Mouse (Mus musculus): ENCODE measurements around the gene Car5b. TPM values are rescaled to one million over a fixed set of nuclear protein-coding genes. Genes with fewer than 3 reads are reported as not detected.
A peak's percentile ranks its signal among the peaks of the same experiment; 100 is the strongest.

Car5b gene
- polyA plus RNA-seq, 1 experiment from 2014 or later: 0.67 TPM

DNA sequence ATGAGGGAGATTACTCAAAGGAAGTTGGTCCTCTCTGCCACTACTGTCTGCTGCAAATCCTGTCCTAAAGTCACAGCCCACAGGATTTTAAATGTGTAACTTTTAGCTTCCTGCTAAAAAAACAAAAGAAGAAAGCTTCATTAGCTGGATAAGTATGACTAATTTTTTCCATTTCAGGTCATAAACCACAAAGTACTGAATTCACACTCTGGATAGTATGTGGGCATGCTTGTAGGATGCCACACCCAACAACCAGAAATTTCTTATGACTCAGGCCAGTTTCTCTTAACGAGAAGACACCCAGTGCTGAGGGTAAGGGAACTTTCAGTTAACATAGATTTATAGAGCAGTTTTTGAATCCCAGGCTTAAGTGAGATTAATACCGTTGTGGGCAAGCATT, 14.5 kb downstream of the Car5b start:
- Histone ChIP-seq H3K27ac (peak overlapping the region; percentile 10), H3K4me3 (ENCODE audit: inconsistent target) (no peak overlapping the region), H3K36me3 (ENCODE audit: inconsistent target) (no peaks in the 10 kb centered on the region), H3K79me2 (ENCODE audit: inconsistent target) (no peaks in the 10 kb centered on the region)
- 48% methylated on average over 2 of the region's 2 CpGs for WGBS (ENCODE audit: missing documents)

- no peaks in the 10 kb centered on the region for H3K36me3 ChIP-seq (ENCODE audit: inconsistent target)
- WGBS (ENCODE audit: missing documents): 33% methylated on average over 1 of the region's 2 CpGs
- no peak overlapping the region for H3K27ac ChIP-seq
- no peaks in the 10 kb centered on the region for H3K79me2 ChIP-seq (ENCODE audit: inconsistent target)
- H3K4me3 ChIP-seq (ENCODE audit: inconsistent target): no peak overlapping the region
These were observed 23.0 kb downstream of the Car5b start for GRCm38 (mm10) chrX:164004809-164005208.

DNA sequence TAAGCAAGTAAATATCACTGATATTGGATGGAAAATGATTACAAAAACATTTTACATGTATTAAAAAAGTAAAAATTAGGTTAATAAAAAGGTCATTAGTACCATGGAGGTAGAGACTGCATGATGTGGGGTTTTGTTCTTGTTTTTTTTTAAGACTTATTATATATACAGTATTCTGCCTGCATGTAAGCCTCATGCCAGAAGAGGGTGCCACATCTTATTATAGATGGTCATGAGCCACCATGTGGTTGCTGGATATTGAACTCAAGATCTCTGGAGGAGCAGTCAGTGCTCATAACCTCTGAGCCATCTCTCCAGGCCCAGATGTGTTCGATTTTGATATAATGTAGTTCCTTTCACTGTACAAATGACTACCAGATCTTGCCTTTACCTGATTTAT, 27.9 kb downstream of the Car5b start:
- H3K36me3 ChIP-seq (ENCODE audit: inconsistent target): no peaks in the 10 kb centered on the region
- no peak overlapping the region for H3K27ac ChIP-seq
- 83% methylated on average over 1 of the region's 1 CpGs for WGBS (ENCODE audit: missing documents)
- H3K79me2 ChIP-seq (ENCODE audit: inconsistent target): no peaks in the 10 kb centered on the region
- no peak overlapping the region for H3K4me3 ChIP-seq (ENCODE audit: inconsistent target)

GRCm38 (mm10) chrX:163996754-163997153, 31.0 kb downstream of the Car5b start:
- Histone ChIP-seq H3K79me2 (ENCODE audit: inconsistent target) (no peaks in the 10 kb centered on the region), H3K27ac (no peak overlapping the region), H3K4me3 (ENCODE audit: inconsistent target) (no peak overlapping the region), H3K36me3 (ENCODE audit: inconsistent target) (no peaks in the 10 kb centered on the region)
- 59% methylated on average over 2 of the region's 3 CpGs for WGBS (ENCODE audit: missing documents)

DNA sequence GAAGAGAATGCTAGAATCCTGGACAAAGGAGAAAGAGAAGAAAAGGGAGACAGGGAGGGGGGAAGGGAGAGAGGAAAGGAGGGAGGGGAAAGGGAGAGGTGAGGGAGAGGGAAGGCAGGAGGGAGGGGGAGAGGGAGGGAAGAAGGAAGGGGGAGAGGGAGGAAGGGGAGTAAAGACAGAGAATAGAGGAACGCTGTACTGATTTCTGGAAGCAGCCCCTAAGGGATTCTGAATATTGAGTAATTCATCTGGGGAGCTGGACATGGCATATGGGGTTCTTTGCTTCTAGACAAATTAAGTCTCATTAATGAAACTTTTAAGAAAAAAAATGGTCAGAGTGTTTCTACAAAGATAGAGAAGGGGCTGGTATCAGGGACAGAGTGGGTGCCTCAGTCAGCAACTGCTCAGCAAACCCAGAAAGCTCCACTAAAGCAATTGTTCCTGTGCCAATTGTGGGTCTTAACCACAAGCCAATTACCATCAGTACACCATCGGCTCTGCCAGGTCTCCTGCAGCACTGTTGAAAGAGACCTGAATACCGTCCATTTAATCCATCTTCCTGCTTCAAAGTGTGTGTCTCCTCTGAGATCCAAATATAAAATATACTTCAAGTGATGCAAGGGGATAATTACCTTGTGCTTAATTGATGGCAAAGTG, 40.0 kb downstream of the Car5b start:
- WGBS (ENCODE audit: missing documents): 50% methylated on average over 3 of the region's 3 CpGs
- H3K36me3 ChIP-seq (ENCODE audit: inconsistent target): no peaks in the 10 kb centered on the region
- H3K27ac ChIP-seq: no peak overlapping the region
- no peaks in the 10 kb centered on the region for H3K79me2 ChIP-seq (ENCODE audit: inconsistent target)
- H3K4me3 ChIP-seq (ENCODE audit: inconsistent target): no peak overlapping the region

DNA sequence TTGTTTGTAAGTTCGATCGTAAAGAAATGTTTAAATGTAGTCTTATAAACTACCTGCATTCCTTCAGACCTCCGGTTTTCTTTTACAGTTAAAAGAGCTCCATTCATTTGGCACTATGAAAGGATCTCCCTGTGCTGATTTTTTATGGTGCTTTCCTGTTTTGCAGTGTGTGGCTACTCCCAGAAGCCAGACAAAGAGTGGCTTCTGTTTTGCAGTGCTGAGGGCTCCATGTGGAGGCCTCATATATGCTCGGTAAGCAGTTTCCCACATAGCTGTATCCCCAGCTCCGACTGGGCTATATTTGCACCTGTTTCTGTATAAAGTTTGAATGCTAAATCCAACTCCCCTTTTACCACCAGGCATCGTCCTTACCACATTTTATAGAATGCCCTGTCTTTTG, 45.7 kb downstream of the Car5b start:
- Histone ChIP-seq H3K27ac (no peak overlapping the region), H3K79me2 (ENCODE audit: inconsistent target) (no peaks in the 10 kb centered on the region), H3K36me3 (ENCODE audit: inconsistent target) (no peaks in the 10 kb centered on the region), H3K4me3 (ENCODE audit: inconsistent target) (no peak overlapping the region)
- 90% methylated on average over 4 of the region's 6 CpGs for whole genome bisulfite sequencing (ENCODE audit: missing documents)

- H3K27ac ChIP-seq: no peak overlapping the region
- 63% methylated on average over 4 of the region's 4 CpGs for WGBS (ENCODE audit: missing documents)
These were observed 46.3 kb downstream of the Car5b start for GRCm38 (mm10) chrX:163981500-163981899.

GRCm38 (mm10) chrX:163981092-163981491, 46.7 kb downstream of the Car5b start:
- no peaks in the 10 kb centered on the region for H3K36me3 ChIP-seq (ENCODE audit: inconsistent target)
- 100% methylated on average over 1 of the region's 1 CpGs for WGBS (ENCODE audit: missing documents)
- H3K4me3 ChIP-seq (ENCODE audit: inconsistent target): no peak overlapping the region
- H3K79me2 ChIP-seq (ENCODE audit: inconsistent target): no peaks in the 10 kb centered on the region
- H3K27ac ChIP-seq: no peak overlapping the region

More at GRCm38 (mm10) chrX:163981500-163981899, 46.3 kb downstream of the Car5b start:
- no peaks in the 10 kb centered on the region for H3K79me2 ChIP-seq (ENCODE audit: inconsistent target)
- H3K36me3 ChIP-seq (ENCODE audit: inconsistent target): no peaks in the 10 kb centered on the region
- no peak overlapping the region for H3K4me3 ChIP-seq (ENCODE audit: inconsistent target)

GRCm38 (mm10) chrX:163958467-163958875, 69.3 kb downstream of the Car5b start, which contains the start of gene Zrsr2:
Gene Zrsr2, minus strand, starts transcription at chrX:163958661.
- peak within 1 kb of the TSS; percentile 81 for H3K27ac ChIP-seq
- peaks cover 38% of the 10 kb centered on the region for H3K79me2 ChIP-seq (ENCODE audit: inconsistent target)
- no peaks in the 10 kb centered on the region for H3K36me3 ChIP-seq (ENCODE audit: inconsistent target)
- peak within 1 kb of the TSS; percentile 39 for H3K4me3 ChIP-seq (ENCODE audit: inconsistent target)
- 27% methylated on average over 26 of the region's 29 CpGs for WGBS (ENCODE audit: missing documents)

- Histone ChIP-seq H3K79me2 (ENCODE audit: inconsistent target) (peaks cover 38% of the 10 kb centered on the region), H3K27ac (peak overlapping the region; percentile 81), H3K36me3 (ENCODE audit: inconsistent target) (no peaks in the 10 kb centered on the region), H3K4me3 (ENCODE audit: inconsistent target) (peak overlapping the region; percentile 39)
- WGBS (ENCODE audit: missing documents): 20% methylated on average over 35 of the region's 67 CpGs
These were observed 69.9 kb downstream of the Car5b start for GRCm38 (mm10) chrX:163957803-163958466.

DNA sequence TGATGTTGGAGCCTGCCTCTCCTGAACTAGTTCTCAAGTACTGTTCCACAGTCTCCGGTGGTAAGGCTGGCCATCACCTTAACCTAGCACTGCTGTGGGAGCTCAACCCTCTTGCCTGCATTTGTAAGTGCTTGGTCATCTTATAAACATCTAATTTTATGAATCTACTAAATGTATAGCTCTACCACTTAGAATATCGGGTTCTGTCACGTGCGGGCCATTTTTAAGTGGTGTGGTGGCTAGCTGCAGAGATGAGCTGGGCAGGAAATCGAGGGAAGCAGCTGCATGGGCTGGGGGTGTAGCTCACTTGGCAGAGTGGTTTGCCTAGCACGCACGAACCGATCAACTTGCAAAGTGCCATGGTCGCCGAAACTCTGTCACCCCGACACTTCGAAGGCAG, 70.4 kb downstream of the Car5b start:
- Histone ChIP-seq H3K27ac (peak overlapping the region; percentile 33), H3K79me2 (ENCODE audit: inconsistent target) (peaks cover 38% of the 10 kb centered on the region), H3K36me3 (ENCODE audit: inconsistent target) (no peaks in the 10 kb centered on the region), H3K4me3 (ENCODE audit: inconsistent target) (peak overlapping the region; percentile 39)
- 31% methylated on average over 12 of the region's 12 CpGs for WGBS (ENCODE audit: missing documents)

DNA sequence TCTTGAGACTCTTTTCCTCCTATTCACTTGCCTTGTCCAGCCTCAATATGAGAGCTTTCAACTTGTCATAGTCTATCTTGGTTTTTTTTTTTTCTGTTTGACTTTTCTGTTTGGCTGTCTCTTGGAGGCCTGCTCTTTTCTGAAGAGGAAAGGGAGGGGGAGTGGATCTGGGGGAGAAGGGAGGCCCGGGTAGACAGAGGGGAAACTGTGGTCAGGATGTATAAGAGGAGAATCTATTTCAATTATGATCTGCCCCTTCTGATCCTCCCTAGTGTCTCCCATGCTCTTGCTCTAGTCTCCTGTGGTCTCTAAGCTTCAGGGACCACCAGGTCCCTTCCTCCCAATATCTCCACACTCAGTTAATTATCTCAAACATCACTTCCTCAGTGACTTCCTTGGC, 76.2 kb downstream of the Car5b start:
- Histone ChIP-seq H3K36me3 (ENCODE audit: inconsistent target) (peaks cover 6% of the 10 kb centered on the region; the same call in 1 of the 2 replicates), H3K79me2 (ENCODE audit: inconsistent target) (peaks cover 13% of the 10 kb centered on the region), H3K4me3 (ENCODE audit: inconsistent target) (no peak overlapping the region), H3K27ac (no peak overlapping the region)
- 17% methylated on average over 1 of the region's 1 CpGs for WGBS (ENCODE audit: missing documents)

DNA sequence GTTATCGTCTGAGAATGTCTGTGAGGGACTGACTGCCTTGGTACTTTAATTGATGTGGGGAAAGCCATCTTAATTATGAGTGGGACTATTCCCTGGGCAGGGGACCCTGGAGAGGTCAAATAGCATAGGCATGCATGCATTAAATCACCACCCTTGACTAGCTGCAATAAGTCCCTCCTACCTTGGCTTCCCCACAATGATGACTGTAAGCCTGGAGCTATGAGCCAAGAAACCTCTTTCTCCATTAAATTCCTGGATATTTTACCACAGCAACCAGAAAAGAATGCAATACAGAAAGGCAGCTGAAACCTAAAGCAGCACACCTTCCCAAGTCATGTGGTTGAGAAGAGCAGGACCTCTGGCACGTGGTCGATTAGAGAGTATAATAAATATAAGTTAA, 83.4 kb downstream of the Car5b start:
- H3K4me3 ChIP-seq (ENCODE audit: inconsistent target): no peak overlapping the region
- H3K79me2 ChIP-seq (ENCODE audit: inconsistent target): no peaks in the 10 kb centered on the region; the same call in 1 of the 2 replicates
- 100% methylated on average over 3 of the region's 3 CpGs for WGBS (ENCODE audit: missing documents)
- H3K36me3 ChIP-seq (ENCODE audit: inconsistent target): peaks cover 21% of the 10 kb centered on the region; the same call in 1 of the 2 replicates
- no peak overlapping the region for H3K27ac ChIP-seq

- H3K27ac ChIP-seq: no peak overlapping the region
- 82% methylated on average over 6 of the region's 6 CpGs for WGBS (ENCODE audit: missing documents)
These were observed 89.2 kb downstream of the Car5b start for GRCm38 (mm10) chrX:163938587-163938986.

GRCm38 (mm10) chrX:163934731-163935130, 93.1 kb downstream of the Car5b start:
- Histone ChIP-seq H3K79me2 (ENCODE audit: inconsistent target) (no peaks in the 10 kb centered on the region), H3K4me3 (ENCODE audit: inconsistent target) (no peak overlapping the region), H3K27ac (no peak overlapping the region), H3K36me3 (ENCODE audit: inconsistent target) (no peaks in the 10 kb centered on the region; the same call in 1 of the 2 replicates)
- WGBS (ENCODE audit: missing documents): 91% methylated on average over 8 of the region's 8 CpGs

More at GRCm38 (mm10) chrX:163938587-163938986, 89.2 kb downstream of the Car5b start:
- Histone ChIP-seq H3K4me3 (ENCODE audit: inconsistent target) (no peak overlapping the region), H3K36me3 (ENCODE audit: inconsistent target) (peaks cover 9% of the 10 kb centered on the region; the same call in 1 of the 2 replicates), H3K79me2 (ENCODE audit: inconsistent target) (no peaks in the 10 kb centered on the region)

Data from macrophage (primary cell).